In the genomic region with DNA sequence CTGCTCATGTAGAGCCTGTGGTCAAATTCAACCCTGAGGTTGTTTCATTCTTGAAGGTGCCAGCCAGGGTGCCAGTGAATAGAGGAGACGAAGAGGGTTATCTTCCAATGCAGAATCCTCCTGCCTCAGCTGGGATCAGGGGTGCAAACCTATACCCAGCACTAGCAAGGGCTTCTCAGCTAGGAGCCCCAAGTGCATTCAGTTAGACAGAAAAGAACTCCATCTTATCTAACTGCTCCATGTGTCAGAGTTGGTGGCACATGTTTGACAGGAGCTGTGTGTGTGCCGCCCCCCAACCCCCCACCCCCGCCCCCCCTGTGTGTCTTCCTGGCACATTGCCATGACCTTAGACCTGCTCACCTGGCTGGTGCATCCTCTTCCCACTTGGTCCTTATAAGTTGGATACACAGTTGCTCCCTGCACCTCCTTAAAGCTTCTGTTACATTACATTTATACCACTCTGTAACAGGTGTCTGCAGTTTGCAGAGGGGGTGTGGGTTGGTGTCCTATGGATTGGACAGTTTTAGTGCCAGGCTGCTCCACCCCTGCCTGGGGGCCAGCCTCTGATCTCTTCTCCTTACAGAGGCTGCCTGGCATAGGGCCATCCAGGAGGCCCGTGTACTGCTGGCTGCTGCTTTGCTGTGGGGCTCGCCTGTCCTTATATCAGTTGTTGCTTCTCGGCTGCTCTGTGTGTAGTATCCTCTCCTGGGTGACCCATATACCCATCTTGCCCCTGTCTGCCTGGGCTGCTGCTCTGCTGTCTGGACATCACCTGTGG, we compare ENCODE assay signal across 9 mouse cellular contexts. TPM values are rescaled to one million over a fixed set of nuclear protein-coding genes. Genes with fewer than 3 reads are reported as not detected.
A peak's percentile ranks its signal among the peaks of the same experiment; 100 is the strongest.
DNase-seq lines count a peak whose midpoint lies in the region; ATAC-seq and TF ChIP-seq lines count a peak whose summit lies in the region.
"Had no signal": no experiment of that assay in that cellular context is flagged by ENCODE, and none has a peak within 500 bp of the region (broad histone marks: within the 10 kb centered on the region; RNA-seq: fewer than 3 reads in every experiment).

No protein-coding gene starts in this region.

- H3K9me3 ChIP-seq in hindbrain, embryonic 10.5 days: no peaks in the 10 kb centered on the region
- no peaks in the 10 kb centered on the region for H3K9me3 ChIP-seq in hindbrain, embryonic 11.5 days (ENCODE audit: control insufficient read depth, low read length)
- no peaks in the 10 kb centered on the region for H3K9me3 ChIP-seq in stomach, embryonic 16.5 days (replicated peaks; ENCODE audit: control insufficient read depth, low read length)

- no peak overlapping the region for H3K4me3 ChIP-seq in hindbrain, embryonic 10.5 days
- no peak overlapping the region for H3K4me3 ChIP-seq in hindbrain, embryonic 11.5 days (ENCODE audit: low read depth, low read length)
- H3K4me3 ChIP-seq in spleen, adult 2 months (ENCODE audit: extremely low read depth, insufficient read depth, insufficient read length): no peak overlapping the region
- H3K4me3 ChIP-seq in stomach, embryonic 16.5 days (replicated peaks; ENCODE audit: low read length): no peak overlapping the region

- H3K4me1 ChIP-seq in hindbrain, embryonic 10.5 days (replicated peaks): peaks cover 68% of the 10 kb centered on the region
- no peaks in the 10 kb centered on the region; the same call in 1 of the 2 replicates for H3K4me1 ChIP-seq in hindbrain, embryonic 11.5 days (replicated peaks; ENCODE audit: control insufficient read depth, insufficient read depth, low read length)
- H3K4me1 ChIP-seq in spleen, adult 2 months (ENCODE audit: control insufficient read depth, insufficient read depth, insufficient read length): peaks cover 65% of the 10 kb centered on the region
- H3K4me1 ChIP-seq in stomach, embryonic 16.5 days (ENCODE audit: control insufficient read depth, insufficient read depth, low read length): peaks cover 17% of the 10 kb centered on the region

- no peak for ATAC-seq in hindbrain, embryonic 11.5 days (ENCODE audit: low FRiP score)
- peak; percentile 22; the same call in 1 of the 2 replicates for ATAC-seq in stomach, embryonic 16.5 days (ENCODE audit: insufficient read depth, low FRiP score)
- ATAC-seq: midbrain, embryonic 16.5 days had no signal

- H3K36me3 ChIP-seq in hindbrain, embryonic 10.5 days: no peaks in the 10 kb centered on the region
- no peaks in the 10 kb centered on the region for H3K36me3 ChIP-seq in hindbrain, embryonic 11.5 days (ENCODE audit: control insufficient read depth, insufficient read depth, low read length)
- no peaks in the 10 kb centered on the region for H3K36me3 ChIP-seq in spleen, adult 2 months (ENCODE audit: control insufficient read depth, insufficient read depth, low read length)
- no peaks in the 10 kb centered on the region for H3K36me3 ChIP-seq in stomach, embryonic 16.5 days (ENCODE audit: control insufficient read depth, insufficient read depth, low read length)

- peak overlapping the region; percentile 35; the same call in 1 of the 2 replicates for H3K27ac ChIP-seq in hindbrain, embryonic 10.5 days
- H3K27ac ChIP-seq in hindbrain, embryonic 11.5 days (ENCODE audit: low read depth, low read length): no peak overlapping the region
- peak overlapping the region; percentile 65 for H3K27ac ChIP-seq in spleen, adult 2 months (ENCODE audit: insufficient read depth, low read length)
- H3K27ac ChIP-seq in stomach, embryonic 16.5 days (ENCODE audit: low read length): peak overlapping the region; percentile 67

- 80% methylated on average over 6 of the region's 6 CpGs for WGBS in hindbrain, embryonic 10.5 days
- 87% methylated on average over 6 of the region's 6 CpGs for WGBS in hindbrain, embryonic 11.5 days
- 37% methylated on average over 6 of the region's 6 CpGs for WGBS in spleen, adult 2 months
- 58% methylated on average over 6 of the region's 6 CpGs for WGBS in stomach, embryonic 16.5 days

- TF ChIP-seq CTCF in spleen, adult 2 months (IDR thresholded peaks at IDR 0.05; ENCODE audit: extremely low read depth, insufficient read depth, insufficient read length, insufficient replicate concordance): no peak

- no peak for DNase-seq in hindbrain, embryonic 10.5 days (ENCODE audit: low spot score)
- DNase-seq in hindbrain, embryonic 11.5 days (ENCODE audit: low spot score): no peak
- no peak for DNase-seq in spleen, adult 2 months (ENCODE audit: low read depth in 1 of 2, low spot score in 2 of 2)
- DNase-seq in spleen, postnatal 36 days (ENCODE audit: low spot score in 2 of 2): no peak
- peak; percentile 49 for DNase-seq in induced T-regulatory cell, adult 2 months (ENCODE audit: low read depth)
- DNase-seq in embryo, embryonic 9.5 days (ENCODE audit: extremely low spot score): no peak
- DNase-seq in urinary bladder, adult 18-20 months (ENCODE audit: low spot score in 2 of 2): no peak

- H3K27me3 ChIP-seq in hindbrain, embryonic 10.5 days (ENCODE audit: insufficient read depth, poor library complexity, severe bottlenecking): no peaks in the 10 kb centered on the region
- no peaks in the 10 kb centered on the region for H3K27me3 ChIP-seq in hindbrain, embryonic 11.5 days (ENCODE audit: control insufficient read depth, insufficient read depth, low read length)
- H3K27me3 ChIP-seq in spleen, adult 2 months (ENCODE audit: control insufficient read depth, insufficient read depth, low read length): no peaks in the 10 kb centered on the region
- no peaks in the 10 kb centered on the region for H3K27me3 ChIP-seq in stomach, embryonic 16.5 days (ENCODE audit: control insufficient read depth, insufficient read depth, low read length)

- no peak overlapping the region for H3K4me2 ChIP-seq in hindbrain, embryonic 11.5 days (replicated peaks; ENCODE audit: low read depth, low read length)
- no peak overlapping the region for H3K4me2 ChIP-seq in stomach, embryonic 16.5 days (ENCODE audit: low read depth, low read length)

- TF ChIP-seq POLR2A in spleen, adult 2 months (IDR thresholded peaks at IDR 0.05; ENCODE audit: low read depth, low read length): no peak

- H3K9ac ChIP-seq in hindbrain, embryonic 11.5 days (ENCODE audit: low read depth, low read length): no peak overlapping the region
- H3K9ac ChIP-seq in stomach, embryonic 16.5 days (ENCODE audit: low read length): no peak overlapping the region

RNA-seq across cellular contexts. Expression of gene Tpst2, which starts 20.1 kb away (rescaled TPM):
- 37.2 and 40.9 TPM in 2 replicates for polyA plus RNA-seq in hindbrain, embryonic 10.5 days (2016; fragmentation: Nextera tagmentation; extraction: Ambion mirVana)
- 27.0 and 32.3 TPM in 2 replicates for polyA plus RNA-seq in hindbrain, embryonic 11.5 days (2014; fragmentation: Nextera tagmentation; extraction: Ambion mirVana)
- 102 and 108 TPM in 2 replicates for polyA plus RNA-seq in spleen, adult 2 months (2012; rRNA removed)
- polyA plus RNA-seq in stomach, embryonic 16.5 days (2015; fragmentation: Nextera tagmentation; extraction: Ambion mirVana): 40.0 and 43.0 TPM in 2 replicates

RNA-seq across cellular contexts. Expression of gene Tfip11, which starts 29.6 kb away (rescaled TPM):
- 39.9 and 43.7 TPM in 2 replicates for polyA plus RNA-seq in hindbrain, embryonic 10.5 days (2016; fragmentation: Nextera tagmentation; extraction: Ambion mirVana)
- 17.6 and 22.8 TPM in 2 replicates for polyA plus RNA-seq in hindbrain, embryonic 11.5 days (2014; fragmentation: Nextera tagmentation; extraction: Ambion mirVana)
- 29.8 and 36.5 TPM in 2 replicates for polyA plus RNA-seq in spleen, adult 2 months (2012; rRNA removed)
- polyA plus RNA-seq in stomach, embryonic 16.5 days (2015; fragmentation: Nextera tagmentation; extraction: Ambion mirVana): 27.6 and 28.0 TPM in 2 replicates

RNA-seq across cellular contexts. Expression of gene Crybb1, which starts 41.0 kb away (rescaled TPM):
- 0.19 and 0.42 TPM in 2 replicates for polyA plus RNA-seq in hindbrain, embryonic 10.5 days (2016; fragmentation: Nextera tagmentation; extraction: Ambion mirVana)
- polyA plus RNA-seq in hindbrain, embryonic 11.5 days (2014; fragmentation: Nextera tagmentation; extraction: Ambion mirVana): 0.59 and 0.88 TPM in 2 replicates
- 0.25 and 0.46 TPM in 2 replicates for polyA plus RNA-seq in spleen, adult 2 months (2012; rRNA removed)
- 4.0 and 4.1 TPM in 2 replicates for polyA plus RNA-seq in stomach, embryonic 16.5 days (2015; fragmentation: Nextera tagmentation; extraction: Ambion mirVana)

RNA-seq across cellular contexts. Expression of gene Cryba4, which starts 44.3 kb away (rescaled TPM):
- 0.35 and 1.4 TPM in 2 replicates for polyA plus RNA-seq in hindbrain, embryonic 10.5 days (2016; fragmentation: Nextera tagmentation; extraction: Ambion mirVana)
- 1.4 and 1.9 TPM in 2 replicates for polyA plus RNA-seq in hindbrain, embryonic 11.5 days (2014; fragmentation: Nextera tagmentation; extraction: Ambion mirVana)
- 1.5 and 2.6 TPM in 2 replicates for polyA plus RNA-seq in spleen, adult 2 months (2012; rRNA removed)
- polyA plus RNA-seq in stomach, embryonic 16.5 days (2015; fragmentation: Nextera tagmentation; extraction: Ambion mirVana): 1.6 and 1.9 TPM in 2 replicates

RNA-seq across cellular contexts. Expression of gene Srrd, which starts 46.2 kb away (rescaled TPM):
- polyA plus RNA-seq in hindbrain, embryonic 10.5 days (2016; fragmentation: Nextera tagmentation; extraction: Ambion mirVana): 52.5 and 53.2 TPM in 2 replicates
- polyA plus RNA-seq in hindbrain, embryonic 11.5 days (2014; fragmentation: Nextera tagmentation; extraction: Ambion mirVana): 49.8 and 50.5 TPM in 2 replicates
- 30.8 and 33.6 TPM in 2 replicates for polyA plus RNA-seq in spleen, adult 2 months (2012; rRNA removed)
- 30.2 and 30.8 TPM in 2 replicates for polyA plus RNA-seq in stomach, embryonic 16.5 days (2015; fragmentation: Nextera tagmentation; extraction: Ambion mirVana)
